Mouse (Mus musculus): ENCODE measurements at regions not wholly inside any gene's neighbourhood (a gene's known extent, or its start where the extent isn't known, plus 50 kb on each side); places are given as distances from the start of the nearest gene placed in this dataset.

GRCm38 (mm10) chr12:107027842-107028549, 460.4 kb upstream of the 3110018I06Rik start:
- DNase-seq (ENCODE audit: low read depth, low spot score): no peak

GRCm38 (mm10) chr12:107028985-107029384, 459.4 kb upstream of the 3110018I06Rik start:
- no peak for DNase-seq (ENCODE audit: low read depth, low spot score)

GRCm38 (mm10) chr12:107036357-107036756, 452.1 kb upstream of the 3110018I06Rik start:
- DNase-seq (ENCODE audit: low read depth, low spot score): no peak

GRCm38 (mm10) chr12:107041927-107042652, 446.3 kb upstream of the 3110018I06Rik start:
- DNase-seq (ENCODE audit: low read depth, low spot score): no peak

- no peak for DNase-seq (ENCODE audit: low read depth, low spot score)
Measured at GRCm38 (mm10) chr12:107046496-107046895, 441.9 kb upstream of the 3110018I06Rik start.

- DNase-seq (ENCODE audit: low read depth, low spot score): no peak
Measured at GRCm38 (mm10) chr12:107047059-107047531, 441.3 kb upstream of the 3110018I06Rik start.

- no peak for DNase-seq (ENCODE audit: low read depth, low spot score)
Measured at GRCm38 (mm10) chr12:107050891-107051635, 437.4 kb upstream of the 3110018I06Rik start.

GRCm38 (mm10) chr12:107052136-107052535, 436.3 kb upstream of the 3110018I06Rik start:
- DNase-seq (ENCODE audit: low read depth, low spot score): no peak

- peak; percentile 16 for DNase-seq (ENCODE audit: low read depth, low spot score)
Measured at GRCm38 (mm10) chr12:107056553-107056952, 431.9 kb upstream of the 3110018I06Rik start.

GRCm38 (mm10) chr12:107060514-107060913, 427.9 kb upstream of the 3110018I06Rik start:
- no peak for DNase-seq (ENCODE audit: low read depth, low spot score)

- no peak for DNase-seq (ENCODE audit: low read depth, low spot score)
Measured at GRCm38 (mm10) chr12:107067346-107067745, 421.1 kb upstream of the 3110018I06Rik start.

- no peak for DNase-seq (ENCODE audit: low read depth, low spot score)
Measured at GRCm38 (mm10) chr12:107082541-107082940, 405.9 kb upstream of the 3110018I06Rik start.

GRCm38 (mm10) chr12:107085058-107085905, 403.1 kb upstream of the 3110018I06Rik start:
- DNase-seq (ENCODE audit: low read depth, low spot score): no peak

GRCm38 (mm10) chr12:107085906-107086655, 402.4 kb upstream of the 3110018I06Rik start:
- DNase-seq (ENCODE audit: low read depth, low spot score): no peak

- DNase-seq (ENCODE audit: low read depth, low spot score): no peak
Measured at GRCm38 (mm10) chr12:107092151-107092550, 396.3 kb upstream of the 3110018I06Rik start.

GRCm38 (mm10) chr12:107093326-107093725, 395.1 kb upstream of the 3110018I06Rik start:
- no peak for DNase-seq (ENCODE audit: low read depth, low spot score)

- no peak for DNase-seq (ENCODE audit: low read depth, low spot score)
Measured at GRCm38 (mm10) chr12:107095409-107095808, 393.0 kb upstream of the 3110018I06Rik start.

GRCm38 (mm10) chr12:107104570-107104969, 383.9 kb upstream of the 3110018I06Rik start:
- no peak for DNase-seq (ENCODE audit: low read depth, low spot score)

GRCm38 (mm10) chr12:107105017-107105416, 383.4 kb upstream of the 3110018I06Rik start:
- DNase-seq (ENCODE audit: low read depth, low spot score): no peak
